Mouse (Mus musculus): ENCODE data around the gene Commd9. TPM values are rescaled to one million over a fixed set of nuclear protein-coding genes. Genes with fewer than 3 reads are reported as not detected.

Gene Commd9
- polyA plus RNA-seq, 1 experiment from 2014 or later = 23.7 TPM

- ATAC-seq (ENCODE audit: insufficient read depth) = no peak
These were observed 64.9 kb downstream of the Commd9 start for GRCm38 (mm10) chr2:101950716-101951520.

More at GRCm38 (mm10) chr2:101950716-101951520, 64.9 kb downstream of the Commd9 start:
- Histone ChIP-seq H3K4me1 (replicated peaks) (0 out of 2 replicates have a peak, but pooled peaks cover 4% of the 10 kb centered on the region), H3K9me3 (replicated peaks) (no peaks in the 10 kb centered on the region), H3K9ac (no peak overlapping the region), H3K4me2 (no peak overlapping the region), H3K4me3 (replicated peaks) (no peak overlapping the region), H3K27ac (replicated peaks) (no peak overlapping the region), H3K36me3 (replicated peaks) (no peaks in the 10 kb centered on the region), H3K27me3 (no peaks in the 10 kb centered on the region)
- 51% methylated on average over 7 of the region's 7 CpGs for WGBS (ENCODE audit: insufficient replicate concordance)

Other genes with a start within 250 kb of the Commd9 start
- 0.28 and 0.44 TPM in 2 replicates for gene Rag1, start 236.7 kb upstream of the Commd9 start, polyA plus RNA-seq (2015; fragmentation: Nextera tagmentation; extraction: Ambion mirVana)
- 12.2 and 14.9 TPM in 2 replicates for gene B230118H07Rik, start 236.7 kb upstream of the Commd9 start, polyA plus RNA-seq (2015; fragmentation: Nextera tagmentation; extraction: Ambion mirVana)
- 3.2 and 3.4 TPM in 2 replicates for gene Traf6, start 207.8 kb upstream of the Commd9 start, polyA plus RNA-seq (2015; fragmentation: Nextera tagmentation; extraction: Ambion mirVana)
- 3.9 and 4.7 TPM in 2 replicates for gene Prr5l, start 3.2 kb upstream of the Commd9 start, polyA plus RNA-seq (2015; fragmentation: Nextera tagmentation; extraction: Ambion mirVana)